ENCODE assay signal across 14 mouse cellular contexts in genomic region chr17:5052091-5052799, GRCm38 (mm10).
"Had no signal": no experiment of that assay in that cellular context is flagged by ENCODE, and none has a peak within 500 bp of the region (broad histone marks: within the 10 kb centered on the region; RNA-seq: fewer than 3 reads in every experiment).

No protein-coding gene starts in this region.

- H3K9me3 ChIP-seq: liver, embryonic 13.5 days had no signal

- H3K4me3 ChIP-seq: left cerebral cortex, adult 2 months; liver, embryonic 13.5 days had no signal

- H3K4me2 ChIP-seq: liver, embryonic 13.5 days; midbrain, embryonic 11.5 days had no signal

- DNase-seq: kidney, adult 18-20 months; kidney, adult 9 months; kidney, postnatal 25 days; layer of hippocampus, postnatal 36 days; liver, embryonic 13.5 days; lung, adult 2 months; lung, postnatal 4 days; midbrain, embryonic 14.5 days; right cerebral cortex, postnatal 4 days; thymus, adult 18-20 months; thymus, postnatal 36 days had no signal

- H3K27me3 ChIP-seq: liver, embryonic 13.5 days had no signal

- H3K27ac ChIP-seq: kidney, postnatal 0 days; left cerebral cortex, adult 2 months; liver, embryonic 13.5 days had no signal

- H3K9ac ChIP-seq: liver, embryonic 13.5 days had no signal
